Mouse (Mus musculus) spleen, postnatal 10 days (tissue): Measurements from ENCODE around the gene Tyr.
"Not testable (repeated sequence)": the region's sequence is repeated elsewhere in the genome, so short reads cannot be mapped to it uniquely, and the experiment has no call there.

Source experiments
- DNase-seq, 2 experiments: peaks; one replicate each; pipeline ENCODE4 v3.0.0; 2021 to 2022; ENCODE audit warnings: low spot score in 2 of 2

Tyr gene

GRCm38 (mm10) chr7:87493412-87493811 lies at the start of gene Tyr:
TSS of gene Tyr (minus strand) at chr7:87493512.
- DNase-seq, result no peak

GRCm38 (mm10) chr7:87539031-87539430 lies 45.7 kb upstream of the Tyr start:
- no peak for DNase-seq

- DNase-seq, result no peak
These were observed 891 bp upstream of the Tyr start for GRCm38 (mm10) chr7:87494124-87494682.

- no peak for DNase-seq
These were observed 5.3 kb downstream of the Tyr start for GRCm38 (mm10) chr7:87488024-87488423.

GRCm38 (mm10) chr7:87413271-87413670 lies 80.0 kb downstream of the Tyr start:
- DNase-seq, result no peak

GRCm38 (mm10) chr7:87411373-87411772 lies 81.9 kb downstream of the Tyr start:
- not testable (repeated sequence) for DNase-seq

- no peak for DNase-seq
These were observed 96.3 kb downstream of the Tyr start for GRCm38 (mm10) chr7:87397023-87397422.

- DNase-seq, result no peak
These were observed 118.4 kb downstream of the Tyr start for GRCm38 (mm10) chr7:87374935-87375334.
